ENCODE assay signal across 26 mouse cellular contexts in genomic region chr5:99617271-99617800, GRCm38 (mm10).
DNase-seq lines count a peak whose midpoint lies in the region; ATAC-seq and TF ChIP-seq lines count a peak whose summit lies in the region.
"Had no signal": no experiment of that assay in that cellular context is flagged by ENCODE, and none has a peak within 500 bp of the region (broad histone marks: within the 10 kb centered on the region; RNA-seq: fewer than 3 reads in every experiment).

No protein-coding gene starts in this region.

- WGBS in limb, embryonic 13.5 days = 41% methylated on average over 5 of the region's 5 CpGs
- 60% methylated on average over 5 of the region's 5 CpGs for WGBS in limb, embryonic 10.5 days
- WGBS in liver, postnatal 0 days (ENCODE audit: insufficient replicate concordance) = 43% methylated on average over 5 of the region's 5 CpGs

- no peaks in the 10 kb centered on the region for H3K9me3 ChIP-seq in limb, embryonic 13.5 days
- H3K9me3 ChIP-seq in limb, embryonic 10.5 days (replicated peaks) = no peaks in the 10 kb centered on the region
- H3K9me3 ChIP-seq in liver, postnatal 0 days (ENCODE audit: low read length) = no peaks in the 10 kb centered on the region
- H3K9me3 ChIP-seq: forebrain, embryonic 10.5 days; heart, embryonic 15.5 days; liver, embryonic 15.5 days; midbrain, embryonic 15.5 days; neural tube, embryonic 12.5 days had no signal

- no peak overlapping the region for H3K4me3 ChIP-seq in limb, embryonic 13.5 days
- H3K4me3 ChIP-seq in limb, embryonic 10.5 days = no peak overlapping the region
- no peak overlapping the region for H3K4me3 ChIP-seq in liver, postnatal 0 days (ENCODE audit: low read depth, low read length)
- H3K4me3 ChIP-seq: forebrain, embryonic 10.5 days; heart, embryonic 15.5 days; left cerebral cortex, adult 2 months; liver, embryonic 15.5 days; midbrain, embryonic 15.5 days; neural tube, embryonic 12.5 days had no signal

- DNase-seq in embryo, embryonic 10 days (ENCODE audit: low spot score) = peak; percentile 26
- no peak for DNase-seq in embryo, embryonic 9.5 days (ENCODE audit: extremely low spot score)
- DNase-seq in limb, embryonic 10.5 days (ENCODE audit: low spot score) = no peak
- peak; percentile 56 for DNase-seq in Muller cell, postnatal 12 days (ENCODE audit: inconsistent ontology term)
- peak; percentile 47 for DNase-seq in brain, embryonic 14.5 days (ENCODE audit: low read depth)
- no peak for DNase-seq in liver, postnatal 0 days
- DNase-seq: cerebellum, adult 18-20 months; cerebellum, postnatal 14 days; gastrocnemius, postnatal 36 days; heart, postnatal 36 days; kidney, adult 2 months; layer of hippocampus, adult 9-11 months; liver; lung, postnatal 10 days; right cerebral cortex, postnatal 14 days; thymus, postnatal 14 days had no signal

- H3K27ac ChIP-seq in limb, embryonic 13.5 days = no peak overlapping the region
- H3K27ac ChIP-seq in limb, embryonic 10.5 days = no peak overlapping the region
- H3K27ac ChIP-seq in liver, postnatal 0 days (ENCODE audit: low read depth) = no peak overlapping the region
- H3K27ac ChIP-seq: forebrain, embryonic 10.5 days; heart, embryonic 15.5 days; hindbrain, embryonic 14.5 days; kidney, postnatal 0 days; left cerebral cortex, adult 2 months; liver, embryonic 15.5 days; midbrain, embryonic 15.5 days; neural tube, embryonic 12.5 days; stomach, postnatal 0 days had no signal

- H3K27me3 ChIP-seq in limb, embryonic 13.5 days = peaks cover 10% of the 10 kb centered on the region
- peaks cover 13% of the 10 kb centered on the region for H3K27me3 ChIP-seq in limb, embryonic 10.5 days (ENCODE audit: low read depth, poor library complexity, severe bottlenecking)
- 0 out of 2 replicates have a peak, but pooled peaks cover 7% of the 10 kb centered on the region for H3K27me3 ChIP-seq in liver, postnatal 0 days (ENCODE audit: insufficient read depth, low read length)
- H3K27me3 ChIP-seq: midbrain, embryonic 15.5 days; neural tube, embryonic 12.5 days had no signal

- TF ChIP-seq CTCF in brain, embryonic 14.5 days (IDR thresholded peaks at IDR 0.05; ENCODE audit: borderline replicate concordance, extremely low read depth, insufficient read depth, insufficient read length) = no peak
- no peak for TF ChIP-seq CTCF in liver, postnatal 0 days (IDR thresholded peaks at IDR 0.05; ENCODE audit: low read depth)

- H3K4me1 ChIP-seq in limb, embryonic 13.5 days = peaks cover 13% of the 10 kb centered on the region
- H3K4me1 ChIP-seq in limb, embryonic 10.5 days = peaks cover 43% of the 10 kb centered on the region
- peaks cover 11% of the 10 kb centered on the region; the same call in 1 of the 2 replicates for H3K4me1 ChIP-seq in liver, postnatal 0 days (ENCODE audit: insufficient read depth)
- H3K4me1 ChIP-seq: liver, embryonic 15.5 days had no signal

- no peak overlapping the region for H3K9ac ChIP-seq in limb, embryonic 13.5 days
- H3K9ac ChIP-seq in liver, postnatal 0 days (replicated peaks) = no peak overlapping the region
- H3K9ac ChIP-seq: heart, embryonic 15.5 days; hindbrain, embryonic 14.5 days; liver, embryonic 15.5 days; midbrain, embryonic 15.5 days; neural tube, embryonic 12.5 days had no signal

- TF ChIP-seq POLR2A in brain, embryonic 14.5 days (IDR thresholded peaks at IDR 0.05; ENCODE audit: borderline replicate concordance, extremely low read depth, insufficient read depth, insufficient read length, poor library complexity, severe bottlenecking) = no peak

- no peak overlapping the region for H3K4me2 ChIP-seq in limb, embryonic 13.5 days (replicated peaks)
- no peak overlapping the region for H3K4me2 ChIP-seq in liver, postnatal 0 days (ENCODE audit: low read depth, low read length)
- H3K4me2 ChIP-seq: heart, embryonic 15.5 days; hindbrain, embryonic 14.5 days; liver, embryonic 15.5 days; midbrain, embryonic 15.5 days; neural tube, embryonic 12.5 days had no signal

- H3K36me3 ChIP-seq in limb, embryonic 13.5 days = no peaks in the 10 kb centered on the region
- H3K36me3 ChIP-seq in limb, embryonic 10.5 days = no peaks in the 10 kb centered on the region
- H3K36me3 ChIP-seq in liver, postnatal 0 days (replicated peaks; ENCODE audit: insufficient read depth, low read length) = no peaks in the 10 kb centered on the region
- H3K36me3 ChIP-seq: forebrain, embryonic 10.5 days; heart, embryonic 15.5 days; liver, embryonic 15.5 days; midbrain, embryonic 15.5 days; neural tube, embryonic 12.5 days had no signal

- no peak for TF ChIP-seq EP300 in liver, postnatal 0 days (IDR thresholded peaks at IDR 0.05; ENCODE audit: low read depth)

- ATAC-seq in limb, embryonic 13.5 days (ENCODE audit: low FRiP score, low read depth) = 0 out of 2 replicates have a peak, but pooled peaks have one; percentile 54
- ATAC-seq in liver, postnatal 0 days = no peak
- ATAC-seq: midbrain, embryonic 15.5 days had no signal

Comparison
In these comparisons a context has a peak if more than half of its experiments do, and no peak if none do; other contexts are left out.
1. DNase-seq: peak in embryo, embryonic 10 days (single experiment), Muller cell, postnatal 12 days (single experiment) and brain, embryonic 14.5 days (single experiment); none in embryo, embryonic 9.5 days (single experiment), limb, embryonic 10.5 days (single experiment) and liver, postnatal 0 days (single experiment).